ENCODE assay signal across 7 mouse cellular contexts in the genomic region with DNA sequence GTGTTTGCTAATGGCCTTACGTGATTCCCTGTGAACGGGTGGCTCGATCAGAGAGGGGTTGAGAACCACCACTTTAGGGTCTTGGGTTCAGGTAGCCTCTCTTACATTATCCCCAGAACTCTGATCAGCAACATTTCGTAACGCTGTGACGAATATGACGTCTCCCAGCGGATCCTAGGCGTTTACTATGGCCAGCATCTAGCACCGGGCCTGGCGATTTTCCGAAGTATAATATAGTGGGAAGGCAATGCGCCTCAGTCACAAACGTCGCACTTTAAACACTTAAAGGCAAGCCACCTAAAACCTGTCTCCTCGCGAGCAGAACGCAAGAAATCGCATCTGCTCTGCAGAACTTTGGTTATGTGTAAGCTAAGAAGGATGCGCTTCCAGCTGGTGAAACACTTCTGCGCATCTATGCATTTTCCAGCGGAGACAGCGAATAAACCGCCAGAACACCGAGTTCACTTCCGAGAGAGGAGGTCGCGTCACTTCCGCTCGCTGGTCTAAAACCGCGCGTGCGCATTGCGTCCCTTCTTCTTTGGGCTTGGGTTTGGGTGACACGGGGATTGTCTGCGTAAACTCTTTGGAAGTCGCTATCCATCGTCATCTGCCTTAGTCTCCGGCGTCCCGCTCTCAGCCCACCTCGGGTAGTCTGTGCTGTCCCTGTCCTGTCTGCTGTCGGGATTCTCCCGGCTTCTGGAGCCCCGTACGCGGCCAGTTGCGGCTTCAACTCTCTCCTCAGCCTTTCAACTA. TPM values are rescaled to one million over a fixed set of nuclear protein-coding genes. Genes with fewer than 3 reads are reported as not detected.
A peak's percentile ranks its signal among the peaks of the same experiment; 100 is the strongest.
DNase-seq lines count a peak whose midpoint lies in the region; ATAC-seq and TF ChIP-seq lines count a peak whose summit lies in the region.

No protein-coding gene starts in this region.

- peak; percentile 99 for ATAC-seq in frontal cortex, adult (ENCODE audit: low TSS enrichment)

- no peak overlapping the region for H3K27ac ChIP-seq in left cerebral cortex, adult 2 months

- peak overlapping the region; percentile 37 for H3K4me3 ChIP-seq in left cerebral cortex, adult 2 months

- DNase-seq in brain, adult 2 months (ENCODE audit: low read depth, low spot score): peak; percentile 87
- DNase-seq in cerebellum, postnatal 10 days: peak; percentile 77 to 79
- DNase-seq in induced T-regulatory cell, adult 2 months (ENCODE audit: low read depth): peak; percentile 15
- peak; percentile 66 to 69 for DNase-seq in left cerebral cortex, adult 2 months (ENCODE audit: extremely low spot score in 1 of 2, low spot score in 2 of 2)
- DNase-seq in lung, postnatal 4 days: peak; percentile 42 to 64
- DNase-seq in right cerebral cortex, postnatal 36 days (ENCODE audit: low spot score in 2 of 2): peak; percentile 47 to 52

- intact Hi-C loops in left cerebral cortex, adult 2 months (cut with DNase I): no loop called here

- no peak for TF ChIP-seq CTCF in left cerebral cortex, adult 2 months (IDR thresholded peaks at IDR 0.05)

RNA-seq across cellular contexts. Expression of gene Smarcal1, which starts 57.8 kb away (rescaled TPM):
- 10 to 100 TPM; 69.0 to 72.4 TPM for total RNA-seq in left cerebral cortex, adult 2 months (2021)

RNA-seq across cellular contexts. Expression of gene Ankar, which starts 59.5 kb away (rescaled TPM):
- total RNA-seq in left cerebral cortex, adult 2 months (2021): not detected

Comparison
In these comparisons a context has a peak if more than half of its experiments do, and no peak if none do; other contexts are left out.
1. DNase-seq: peak in every context shown above with its lines; median percentile 87 in brain, adult 2 months; 78 in cerebellum, postnatal 10 days; 68 in left cerebral cortex, adult 2 months; 53 in lung, postnatal 4 days; 50 in right cerebral cortex, postnatal 36 days; 15 in induced T-regulatory cell, adult 2 months.